Mouse (Mus musculus) embryonic facial prominence, embryonic 14.5 days (tissue): Measurements from ENCODE around the gene Apol6. TPM values are rescaled to one million over a fixed set of nuclear protein-coding genes. Genes with fewer than 3 reads are reported as not detected.
"Not testable (repeated sequence)": the region's sequence is repeated elsewhere in the genome, so short reads cannot be mapped to it uniquely, and the experiment has no call there.

Experiments
- ATAC-seq: fragments of 200-750 bp; cut with Nextera tagmentation; 2 replicates; pipeline ENCODE4 v1.8.0; 2017; ENCODE audit warnings: low read depth, moderate number of reproducible peaks, moderate TSS enrichment
- DNase-seq: peaks from one replicate; pipeline ENCODE4 v3.0.0-alpha.2; 2015; ENCODE audit warnings: low spot score
- H3K27ac ChIP-seq: fragments of 300-500 bp; sonication (generic); replicated peaks from 2 replicates; pipeline ENCODE4 v1.5.1; 2014; ENCODE audit warnings: low read depth, mild to moderate bottlenecking, low read length, moderate library complexity
- H3K27me3 ChIP-seq: fragments of 300-500 bp; sonication (generic); replicated peaks from 2 replicates; pipeline ENCODE4 v1.6.1; 2014; ENCODE audit warnings: low read length; ENCODE audit not compliant: control insufficient read depth, insufficient read depth
- H3K36me3 ChIP-seq: fragments of 300-500 bp; sonication (generic); 2 replicates; pipeline ENCODE4 v1.6.1; 2014; ENCODE audit warnings: low read length, mixed read lengths; ENCODE audit not compliant: control insufficient read depth, insufficient read depth
- H3K4me1 ChIP-seq: fragments of 300-500 bp; sonication (generic); 2 replicates; pipeline ENCODE4 v1.6.1; 2014; ENCODE audit warnings: antibody characterized with exemption, low read length; ENCODE audit not compliant: control insufficient read depth, insufficient read depth
- H3K4me2 ChIP-seq: fragments of 300-500 bp; sonication (generic); 2 replicates; pipeline ENCODE4 v1.6.1; 2014; ENCODE audit warnings: low read depth, mild to moderate bottlenecking, low read length, moderate library complexity, mixed read lengths
- H3K4me3 ChIP-seq: fragments of 300-500 bp; sonication (generic); 2 replicates; pipeline ENCODE4 v1.5.1; 2014; ENCODE audit warnings: low read depth, mild to moderate bottlenecking, low read length
- H3K9ac ChIP-seq: fragments of 300-500 bp; sonication (generic); 2 replicates; pipeline ENCODE4 v1.6.1; 2014; ENCODE audit warnings: low read depth, mild to moderate bottlenecking, low read length, moderate library complexity, mixed read lengths
- H3K9me3 ChIP-seq: fragments of 300-500 bp; sonication (generic); 2 replicates; pipeline ENCODE4 v1.6.1; 2016; ENCODE audit warnings: low read length; ENCODE audit not compliant: control insufficient read depth
- WGBS: fragments of 180-500 bp; shearing (Covaris S2); extraction: QIAGEN DNeasy Blood & Tissue Kit; methylation state at CpG from one replicate; pipeline ENCODE4 v1.1.7; 2014; 5-methylcytosine and 5-hydroxymethylcytosine counted together
- polyA plus RNA-seq: library from polyadenylated mRNA; unstranded; fragments of >200 nt; fragmentation: Nextera tagmentation; extraction: Ambion mirVana; gene quantifications from 2 replicates; pipeline ENCODE4 v1.2.1, GENCODE M21; 2014

Gene Apol6
- polyA plus RNA-seq, 1 experiment from 2014 or later, result 0.21 TPM

DNA sequence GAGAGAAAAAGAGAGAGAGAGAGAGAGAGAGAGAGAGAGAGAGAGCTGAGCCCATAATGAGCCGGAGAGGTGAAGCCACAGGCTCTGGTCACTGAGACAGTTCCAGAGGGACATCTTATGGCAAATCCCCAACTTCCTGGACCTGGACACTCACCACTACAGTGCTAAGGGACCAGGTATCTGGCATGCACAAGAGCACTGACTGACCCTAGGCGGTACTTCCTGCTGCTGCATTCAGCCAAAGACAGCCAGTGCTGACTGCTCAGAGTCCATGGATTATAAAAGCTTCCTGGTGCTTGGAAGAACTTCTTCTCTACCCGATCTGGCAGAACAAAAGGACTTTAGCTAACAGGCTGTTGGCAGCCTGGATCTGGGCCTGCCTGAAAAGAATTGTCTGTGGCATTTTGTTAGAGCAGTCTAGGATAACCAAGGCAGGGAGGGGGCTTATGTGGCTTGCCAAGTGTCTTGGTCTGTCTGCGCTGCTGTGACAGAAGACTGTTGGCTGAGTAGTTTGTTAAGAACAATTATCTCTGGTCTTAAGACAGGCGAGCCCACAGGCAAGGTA, 10.2 kb downstream of the Apol6 start:
- Histone ChIP-seq H3K27ac (no peak overlapping the region), H3K4me2 (no peak overlapping the region), H3K9ac (no peak overlapping the region), H3K36me3 (no peaks in the 10 kb centered on the region), H3K4me3 (no peak overlapping the region), H3K9me3 (no peaks in the 10 kb centered on the region), H3K4me1 (0 out of 2 replicates have a peak, but pooled peaks cover 4% of the 10 kb centered on the region), H3K27me3 (no peaks in the 10 kb centered on the region)
- WGBS, result 69% methylated on average over 5 of the region's 5 CpGs
- no peak for ATAC-seq
- peak; percentile 42 for DNase-seq

DNA sequence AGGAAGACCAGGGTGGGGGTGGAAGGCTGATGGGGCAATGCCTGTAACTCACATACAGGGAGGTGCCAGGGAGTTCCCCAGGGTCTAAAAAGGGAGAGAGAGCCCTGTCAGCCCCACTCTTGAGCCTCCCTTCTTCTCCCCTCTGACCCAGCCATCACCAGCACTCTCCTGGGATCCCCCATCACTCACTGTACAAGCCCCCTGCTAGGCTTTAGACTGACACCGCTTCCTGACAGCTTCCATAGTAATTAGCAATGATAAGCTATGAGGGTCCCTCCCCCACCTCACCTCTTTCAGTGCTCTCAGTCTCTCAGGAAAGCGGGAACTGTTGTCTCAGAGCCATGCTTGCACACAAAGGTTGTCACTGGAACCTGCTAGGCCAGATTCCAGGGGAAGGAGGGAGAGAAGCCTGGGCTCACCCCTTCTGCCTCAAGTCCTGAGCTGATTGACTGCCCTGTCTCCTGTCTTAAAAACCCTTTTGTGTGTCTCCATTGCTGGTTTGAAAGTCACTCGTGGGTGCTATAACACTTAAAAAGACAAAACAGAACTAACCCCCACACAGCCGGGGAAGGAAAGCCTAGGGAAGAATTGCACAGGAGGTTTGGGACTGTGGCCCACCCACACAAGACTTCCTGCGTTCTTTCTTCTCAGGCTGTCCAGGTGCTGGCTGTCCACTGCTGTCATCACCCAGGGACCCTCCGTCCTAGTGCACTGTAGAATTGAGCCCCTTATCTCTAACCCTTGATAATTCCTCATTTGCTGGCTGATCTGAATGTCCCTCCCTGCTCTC, 11.7 kb downstream of the Apol6 start:
- Histone ChIP-seq H3K27ac (peak overlapping the region; percentile 80), H3K4me1 (0 out of 2 replicates have a peak, but pooled peaks cover 4% of the 10 kb centered on the region), H3K36me3 (no peaks in the 10 kb centered on the region), H3K4me2 (no peak overlapping the region), H3K9me3 (no peaks in the 10 kb centered on the region), H3K4me3 (no peak overlapping the region), H3K27me3 (no peaks in the 10 kb centered on the region), H3K9ac (no peak overlapping the region)
- DNase-seq (peak; percentile 83), ATAC-seq (peak; percentile 87)
- WGBS, result 34% methylated on average over 6 of the region's 6 CpGs

DNA sequence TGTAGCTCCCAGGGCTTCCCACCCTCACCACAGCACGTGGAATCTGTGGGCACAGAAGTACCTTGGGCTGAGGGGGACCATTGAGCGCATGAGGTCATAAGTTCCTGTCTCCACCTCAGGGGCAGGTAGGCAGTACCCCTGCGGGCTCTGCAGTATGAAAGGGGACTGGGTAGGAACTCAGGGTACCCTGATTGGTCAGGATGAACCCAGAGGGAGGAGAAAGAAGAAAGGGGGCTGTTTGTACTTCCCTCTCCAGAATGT, 12.2 kb downstream of the Apol6 start:
- Histone ChIP-seq H3K4me3 (no peak overlapping the region), H3K36me3 (no peaks in the 10 kb centered on the region), H3K27me3 (no peaks in the 10 kb centered on the region), H3K4me2 (no peak overlapping the region), H3K4me1 (0 out of 2 replicates have a peak, but pooled peaks cover 4% of the 10 kb centered on the region), H3K27ac (peak overlapping the region; percentile 80), H3K9me3 (no peaks in the 10 kb centered on the region), H3K9ac (no peak overlapping the region)
- WGBS, result 47% methylated on average over 3 of the region's 3 CpGs
- ATAC-seq (peak; percentile 31; the same call in 1 of the 2 replicates), DNase-seq (no peak)

DNA sequence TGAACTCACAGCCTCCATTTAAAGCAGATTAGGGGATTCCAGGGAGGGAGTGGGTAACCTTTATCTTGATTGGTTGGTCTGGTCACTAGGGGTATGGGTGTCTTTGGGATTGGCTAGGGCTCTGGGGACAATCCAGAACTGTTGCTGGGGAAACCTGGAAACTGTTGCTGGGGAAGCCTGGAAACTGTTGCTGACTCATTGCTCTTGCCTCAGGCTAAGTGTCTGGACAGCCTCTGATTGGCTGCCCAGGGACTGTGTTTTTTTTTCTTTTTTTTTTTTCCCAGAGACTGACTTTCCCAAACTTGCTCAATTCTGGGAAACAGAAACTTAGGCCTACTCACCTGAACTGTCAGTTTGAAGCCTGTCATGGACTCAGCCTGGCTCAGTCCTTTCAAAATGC, 14.0 kb downstream of the Apol6 start:
- Histone ChIP-seq H3K36me3 (no peaks in the 10 kb centered on the region), H3K4me1 (0 out of 2 replicates have a peak, but pooled peaks cover 4% of the 10 kb centered on the region), H3K4me2 (no peak overlapping the region), H3K9me3 (no peaks in the 10 kb centered on the region), H3K27ac (no peak overlapping the region), H3K27me3 (no peaks in the 10 kb centered on the region), H3K9ac (no peak overlapping the region), H3K4me3 (no peak overlapping the region)
- ATAC-seq (no peak), DNase-seq (no peak)

DNA sequence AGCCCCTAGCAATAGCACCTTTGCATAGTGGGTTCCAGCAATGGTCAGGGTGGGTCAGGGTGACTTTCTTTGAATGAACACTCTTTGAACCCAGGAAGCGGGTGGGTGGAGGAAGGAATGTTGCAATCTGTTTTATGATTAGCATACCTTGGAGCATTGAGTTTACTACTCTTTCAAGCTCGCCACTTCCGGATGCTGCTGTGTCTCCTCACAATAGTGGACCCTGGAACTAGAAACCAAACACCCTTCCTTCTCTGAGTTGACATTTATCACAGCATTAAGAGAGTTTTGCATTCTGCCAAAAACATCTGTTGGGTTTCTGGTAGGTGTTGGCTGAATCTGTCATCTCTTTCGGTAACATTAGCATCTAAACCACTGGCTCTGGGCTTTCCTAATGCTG, 14.9 kb downstream of the Apol6 start:
- H3K4me1 ChIP-seq, H3K9ac ChIP-seq, H3K36me3 ChIP-seq, H3K27ac ChIP-seq, H3K4me2 ChIP-seq, H3K4me3 ChIP-seq, H3K9me3 ChIP-seq, DNase-seq, ATAC-seq, H3K27me3 ChIP-seq: not testable (repeated sequence)
- 89% methylated on average over 4 of the region's 4 CpGs for WGBS

DNA sequence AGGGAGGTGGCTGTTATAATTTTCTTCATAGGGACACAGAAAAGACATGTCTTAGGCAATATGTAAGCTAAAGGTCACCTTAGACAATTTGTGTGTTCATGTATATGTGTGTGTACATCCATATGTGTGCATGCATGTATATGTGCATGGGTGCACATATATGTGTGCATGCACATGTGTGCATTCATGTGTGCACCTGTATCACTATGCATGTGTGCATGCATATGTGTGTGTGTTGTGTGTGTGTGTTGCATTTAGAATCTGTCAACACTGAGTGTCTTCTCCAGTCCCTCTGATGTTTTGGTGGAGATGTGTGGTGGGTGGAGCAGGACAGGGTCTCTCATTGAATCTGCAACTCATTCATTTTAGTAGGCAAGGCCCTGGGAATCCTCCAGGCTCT, 18.2 kb downstream of the Apol6 start:
- H3K4me3 ChIP-seq, result no peak overlapping the region
- no peaks in the 10 kb centered on the region for H3K4me1 ChIP-seq
- no peak overlapping the region for H3K4me2 ChIP-seq
- H3K27me3 ChIP-seq, result no peaks in the 10 kb centered on the region
- DNase-seq, result no peak
- no peak overlapping the region for H3K27ac ChIP-seq
- ATAC-seq, result no peak
- no peak overlapping the region for H3K9ac ChIP-seq
- H3K36me3 ChIP-seq, result no peaks in the 10 kb centered on the region
- no peaks in the 10 kb centered on the region for H3K9me3 ChIP-seq

DNA sequence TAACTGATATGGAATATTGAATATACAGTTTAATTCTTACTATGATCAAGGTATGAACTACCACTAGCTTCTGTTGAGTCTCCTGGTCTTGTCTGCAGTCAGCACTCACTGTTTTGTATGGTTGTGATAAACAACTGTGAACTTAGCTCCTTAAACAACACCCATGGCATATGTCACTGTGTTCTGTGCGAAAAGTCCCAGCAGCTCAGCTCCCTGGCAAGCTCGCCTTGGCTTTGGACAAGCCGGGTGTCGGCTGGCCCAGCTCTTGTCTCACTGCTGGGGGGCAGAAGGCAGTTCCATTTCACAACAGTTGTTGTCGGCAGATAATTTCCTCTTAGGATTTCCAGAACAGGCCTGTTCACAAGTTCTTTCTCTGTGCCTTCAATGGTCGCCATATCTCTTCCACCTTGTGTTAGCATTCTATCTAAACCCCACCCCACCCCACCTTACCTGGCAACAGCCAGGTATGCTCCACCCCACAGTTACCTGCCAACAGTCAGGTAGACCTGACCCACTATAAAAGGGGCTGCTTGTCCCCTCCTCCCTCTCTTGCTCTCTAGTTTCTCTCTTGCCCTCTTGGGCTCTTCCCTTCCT, 20.8 kb downstream of the Apol6 start:
- H3K4me1 ChIP-seq, result no peaks in the 10 kb centered on the region

DNA sequence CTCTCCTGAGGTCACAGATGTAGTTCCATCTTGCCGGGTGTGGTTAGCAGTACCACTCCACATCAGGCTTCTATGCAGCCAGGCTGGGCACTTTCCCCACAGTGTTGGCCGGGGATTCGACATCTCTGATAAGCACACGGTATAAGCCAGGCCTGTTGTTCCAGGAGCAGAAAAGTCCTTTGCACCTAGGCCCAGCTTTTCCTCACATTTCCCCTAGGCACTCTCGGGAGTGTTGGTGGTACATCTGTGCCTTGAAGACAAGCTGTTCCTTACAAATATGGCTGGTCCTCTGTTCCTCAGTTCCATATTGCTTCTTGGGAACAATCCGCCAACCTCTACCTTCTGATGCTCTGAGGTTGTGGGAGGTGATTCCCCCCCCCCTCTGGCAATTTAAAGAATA, 21.7 kb downstream of the Apol6 start:
- Histone ChIP-seq H3K4me3 (no peak overlapping the region), H3K27me3 (no peaks in the 10 kb centered on the region), H3K4me2 (no peak overlapping the region), H3K27ac (no peak overlapping the region), H3K36me3 (no peaks in the 10 kb centered on the region), H3K9ac (no peak overlapping the region), H3K4me1 (no peaks in the 10 kb centered on the region), H3K9me3 (no peaks in the 10 kb centered on the region)
- 84% methylated on average over 6 of the region's 6 CpGs for WGBS
- ATAC-seq, result no peak
- no peak for DNase-seq

More for the DNA sequence above, 20.8 kb downstream of the Apol6 start:
- no peaks in the 10 kb centered on the region for H3K9me3 ChIP-seq
- H3K27me3 ChIP-seq, result no peaks in the 10 kb centered on the region
- no peak overlapping the region for H3K9ac ChIP-seq
- H3K4me3 ChIP-seq, result no peak overlapping the region
- no peaks in the 10 kb centered on the region for H3K36me3 ChIP-seq
- DNase-seq (no peak), ATAC-seq (no peak)
- H3K4me2 ChIP-seq, result no peak overlapping the region
- 85% methylated on average over 6 of the region's 6 CpGs for WGBS
- no peak overlapping the region for H3K27ac ChIP-seq
